Mouse (Mus musculus): ENCODE measurements around the gene Tnk1. TPM values are rescaled to one million over a fixed set of nuclear protein-coding genes. Genes with fewer than 3 reads are reported as not detected.

The Tnk1 gene
- polyA plus RNA-seq, 1 experiment: 0.94 TPM

DNA sequence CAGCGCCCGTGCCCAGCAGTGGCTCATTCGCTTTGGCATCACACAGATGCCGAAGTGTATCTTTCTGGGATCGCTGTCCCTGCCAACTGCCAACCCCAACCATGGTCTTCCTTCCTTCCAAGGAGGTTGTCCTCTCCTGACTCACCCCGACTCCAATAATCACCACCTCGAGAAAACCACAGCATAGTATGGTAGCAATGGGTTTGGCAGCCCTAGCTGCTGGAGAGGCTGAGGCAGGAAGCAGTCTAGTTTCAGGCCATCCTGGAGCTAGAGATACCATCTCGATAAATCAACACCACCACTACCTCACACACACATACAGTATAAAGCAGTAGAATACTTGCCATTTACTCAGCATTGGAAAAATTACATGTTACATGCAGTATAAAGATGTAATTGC is 39.7 kb downstream of the Tnk1 start:
- TF ChIP-seq TAL1 (IDR thresholded peaks at IDR 0.05; ENCODE audit: low read length) (no peak), GATA1 (IDR thresholded peaks at IDR 0.05; ENCODE audit: low read length) (no peak)
- H3K4me3 ChIP-seq (replicated peaks): no peak overlapping the region
- peaks cover 18% of the 10 kb centered on the region for H3K27me3 ChIP-seq (ENCODE audit: control insufficient read depth)

DNA sequence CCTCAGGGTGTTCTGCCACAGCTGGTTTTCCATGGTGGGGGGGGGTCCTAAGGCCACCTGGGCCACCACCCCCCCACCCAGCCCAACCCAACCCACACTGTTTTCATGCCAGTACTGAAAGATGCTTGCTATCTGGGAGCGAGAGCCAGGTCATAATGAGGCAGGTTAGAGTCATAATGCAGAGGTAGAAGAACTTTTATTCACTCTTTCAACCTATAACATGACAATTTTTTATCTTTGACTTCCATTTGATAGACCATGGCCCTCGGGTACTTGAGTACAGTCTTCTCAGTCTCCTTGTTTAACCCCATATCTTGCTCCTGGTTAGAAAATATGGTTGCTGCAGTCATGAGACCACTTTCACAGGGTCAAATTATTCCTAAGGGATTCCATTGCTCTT is 40.2 kb downstream of the Tnk1 start, which contains the start of gene Spem2:
Spem2 (minus strand) TSS at position 101 of the 400 bp plus-strand sequence.
- Histone ChIP-seq H3K27me3 (ENCODE audit: control insufficient read depth) (peaks cover 21% of the 10 kb centered on the region), H3K9me3 (ENCODE audit: control insufficient read depth, low read length) (peaks cover 11% of the 10 kb centered on the region), H3K4me3 (replicated peaks) (no peak within 1 kb of the TSS), H3K4me1 (ENCODE audit: control insufficient read depth) (no peaks in the 10 kb centered on the region), H3K36me3 (ENCODE audit: control insufficient read depth) (no peaks in the 10 kb centered on the region)
- TF ChIP-seq GATA1 (IDR thresholded peaks at IDR 0.05; ENCODE audit: low read length) (no peak), TAL1 (IDR thresholded peaks at IDR 0.05; ENCODE audit: low read length) (no peak)

More for the DNA sequence above, 39.7 kb downstream of the Tnk1 start:
- H3K36me3 ChIP-seq (ENCODE audit: control insufficient read depth): no peaks in the 10 kb centered on the region
- peaks cover 11% of the 10 kb centered on the region for H3K9me3 ChIP-seq (ENCODE audit: control insufficient read depth, low read length)
- H3K4me1 ChIP-seq (ENCODE audit: control insufficient read depth): no peaks in the 10 kb centered on the region

DNA sequence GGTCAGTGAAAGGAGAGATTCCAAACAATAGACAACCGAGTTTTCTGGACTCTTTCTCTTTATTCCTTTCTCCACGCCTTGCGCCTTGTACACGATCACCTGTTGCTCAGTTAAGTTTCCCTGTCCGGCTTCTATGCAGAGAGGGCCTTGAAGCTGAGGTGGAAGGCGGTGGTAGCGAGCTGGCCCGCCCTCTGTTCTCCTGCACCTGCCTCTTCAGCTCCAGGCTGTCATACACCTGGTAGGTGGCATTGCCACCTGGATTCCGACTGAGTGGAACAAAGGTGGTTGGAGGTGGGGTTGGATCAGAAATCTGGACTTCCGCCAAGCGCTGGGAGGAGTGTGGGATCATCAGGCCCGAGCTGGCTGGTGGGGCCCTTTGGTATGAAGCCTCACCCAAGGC is 42.0 kb downstream of the Tnk1 start:
- TF ChIP-seq TAL1 (IDR thresholded peaks at IDR 0.05; ENCODE audit: low read length) (no peak), GATA1 (IDR thresholded peaks at IDR 0.05; ENCODE audit: low read length) (no peak)
- peaks cover 28% of the 10 kb centered on the region for H3K27me3 ChIP-seq (ENCODE audit: control insufficient read depth)
- H3K4me3 ChIP-seq (replicated peaks): no peak overlapping the region
- no peaks in the 10 kb centered on the region for H3K4me1 ChIP-seq (ENCODE audit: control insufficient read depth)
- H3K9me3 ChIP-seq (ENCODE audit: control insufficient read depth, low read length): peaks cover 11% of the 10 kb centered on the region
- no peaks in the 10 kb centered on the region for H3K36me3 ChIP-seq (ENCODE audit: control insufficient read depth)

DNA sequence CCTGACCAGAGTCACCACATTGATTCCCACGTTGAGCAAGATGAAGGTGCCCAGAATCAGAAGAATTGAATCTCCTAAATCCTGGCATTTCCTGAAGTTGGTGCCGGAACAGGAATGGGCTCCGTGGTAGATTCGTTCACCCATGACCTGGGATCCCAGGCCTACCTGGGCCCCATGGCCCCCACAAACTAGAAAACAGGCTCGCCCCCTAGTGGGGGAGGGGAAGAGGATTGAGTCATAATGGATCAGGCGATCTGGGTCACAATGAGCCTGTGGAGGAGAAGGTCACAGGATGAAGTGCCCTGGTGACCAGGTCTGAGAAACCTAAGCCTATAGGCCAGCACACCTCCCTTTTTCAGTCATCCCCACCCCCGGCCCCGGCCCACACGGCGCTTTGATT is 43.4 kb downstream of the Tnk1 start, which contains the start of gene Gm39566:
Gm39566 (minus strand) TSS at position 144 of the 400 bp plus-strand sequence.
- TF ChIP-seq GATA1 (IDR thresholded peaks at IDR 0.05; ENCODE audit: low read length) (no peak), TAL1 (IDR thresholded peaks at IDR 0.05; ENCODE audit: low read length) (no peak)
- Histone ChIP-seq H3K9me3 (ENCODE audit: control insufficient read depth, low read length) (peaks cover 11% of the 10 kb centered on the region), H3K27me3 (ENCODE audit: control insufficient read depth) (peaks cover 42% of the 10 kb centered on the region), H3K36me3 (ENCODE audit: control insufficient read depth) (no peaks in the 10 kb centered on the region), H3K4me1 (ENCODE audit: control insufficient read depth) (no peaks in the 10 kb centered on the region), H3K4me3 (replicated peaks) (no peak within 1 kb of the TSS)

DNA sequence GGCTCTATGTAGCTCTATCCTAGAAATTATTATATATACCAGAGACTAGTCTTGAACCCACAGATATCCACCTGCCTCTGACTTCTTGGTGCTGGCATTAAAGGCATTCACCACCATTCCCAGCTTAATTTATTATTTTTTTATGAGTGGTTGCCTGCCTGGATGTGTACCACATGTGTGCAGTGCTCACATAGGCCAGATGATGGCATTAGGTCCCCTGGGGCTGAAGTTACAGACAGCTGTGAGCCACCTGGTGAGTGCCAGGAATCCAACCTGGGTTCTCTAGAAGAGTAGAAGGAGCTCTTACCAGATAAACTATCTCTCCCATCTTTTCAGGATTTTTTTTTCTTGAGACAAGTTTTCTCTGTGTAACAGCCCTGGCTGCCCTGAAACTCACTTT is 48.2 kb downstream of the Tnk1 start:
- H3K36me3 ChIP-seq (ENCODE audit: control insufficient read depth): no peaks in the 10 kb centered on the region
- peaks cover 2% of the 10 kb centered on the region; the same call in 1 of the 2 replicates for H3K4me1 ChIP-seq (ENCODE audit: control insufficient read depth)
- no peak overlapping the region for H3K4me3 ChIP-seq (replicated peaks)
- H3K9me3 ChIP-seq (ENCODE audit: control insufficient read depth, low read length): 0 out of 2 replicates have a peak, but pooled peaks cover 2% of the 10 kb centered on the region
- TF ChIP-seq TAL1 (IDR thresholded peaks at IDR 0.05; ENCODE audit: low read length) (no peak), GATA1 (IDR thresholded peaks at IDR 0.05; ENCODE audit: low read length) (no peak)
- peaks cover 65% of the 10 kb centered on the region for H3K27me3 ChIP-seq (ENCODE audit: control insufficient read depth)

DNA sequence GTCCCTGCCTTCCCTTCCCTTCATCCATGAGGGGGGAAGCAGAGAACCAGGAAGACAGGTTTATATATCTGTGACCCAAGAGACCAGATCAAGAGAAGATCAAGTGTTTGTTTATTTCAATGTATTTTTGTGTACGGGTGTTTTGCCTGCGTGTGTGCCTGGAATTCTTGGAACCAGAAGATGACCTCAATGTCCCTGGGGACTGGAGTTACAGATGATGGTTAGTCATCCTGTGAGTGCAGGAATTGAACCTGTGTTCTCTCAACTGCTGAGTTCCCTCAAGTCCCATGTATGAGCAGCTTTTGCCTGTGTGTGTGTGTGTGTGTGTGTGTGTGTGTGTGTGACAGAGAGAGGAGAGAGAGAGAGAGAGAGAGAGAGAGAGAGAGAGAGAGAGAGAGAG is 50.9 kb downstream of the Tnk1 start:
- Histone ChIP-seq H3K4me3 (replicated peaks) (no peak overlapping the region), H3K27me3 (ENCODE audit: control insufficient read depth) (peaks cover 79% of the 10 kb centered on the region), H3K4me1 (ENCODE audit: control insufficient read depth) (peaks cover 27% of the 10 kb centered on the region), H3K9me3 (ENCODE audit: control insufficient read depth, low read length) (peaks cover 17% of the 10 kb centered on the region; the same call in 1 of the 2 replicates), H3K36me3 (ENCODE audit: control insufficient read depth) (no peaks in the 10 kb centered on the region)
- TF ChIP-seq TAL1 (IDR thresholded peaks at IDR 0.05; ENCODE audit: low read length): no peak
- TF ChIP-seq GATA1 (IDR thresholded peaks at IDR 0.05; ENCODE audit: low read length): no peak

DNA sequence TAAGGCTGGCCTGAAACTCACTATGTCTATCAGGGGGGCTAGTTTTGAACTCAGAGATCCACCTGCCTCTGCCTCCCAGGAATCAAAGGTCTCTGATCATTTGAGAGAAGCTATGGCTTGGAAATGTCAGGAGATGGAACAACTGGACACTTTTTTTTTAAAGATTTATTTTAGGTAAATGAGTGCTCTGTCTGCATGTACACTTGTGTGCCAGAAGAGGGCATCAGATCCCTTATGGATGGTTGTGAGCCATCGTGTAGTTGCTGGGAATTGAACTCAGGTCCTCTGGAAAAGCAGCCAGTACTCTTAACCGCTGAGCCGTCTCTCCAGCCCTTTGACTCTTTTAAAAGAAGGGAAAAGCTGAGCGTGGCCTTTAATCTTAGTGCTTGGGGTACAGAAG is 52.2 kb downstream of the Tnk1 start:
- peaks cover 33% of the 10 kb centered on the region for H3K4me1 ChIP-seq (ENCODE audit: control insufficient read depth)
- H3K36me3 ChIP-seq (ENCODE audit: control insufficient read depth): no peaks in the 10 kb centered on the region
- peaks cover 87% of the 10 kb centered on the region for H3K27me3 ChIP-seq (ENCODE audit: control insufficient read depth)
- H3K9me3 ChIP-seq (ENCODE audit: control insufficient read depth, low read length): peaks cover 29% of the 10 kb centered on the region
- no peak overlapping the region for H3K4me3 ChIP-seq (replicated peaks)
- TF ChIP-seq TAL1 (IDR thresholded peaks at IDR 0.05; ENCODE audit: low read length) (no peak), GATA1 (IDR thresholded peaks at IDR 0.05; ENCODE audit: low read length) (no peak)

DNA sequence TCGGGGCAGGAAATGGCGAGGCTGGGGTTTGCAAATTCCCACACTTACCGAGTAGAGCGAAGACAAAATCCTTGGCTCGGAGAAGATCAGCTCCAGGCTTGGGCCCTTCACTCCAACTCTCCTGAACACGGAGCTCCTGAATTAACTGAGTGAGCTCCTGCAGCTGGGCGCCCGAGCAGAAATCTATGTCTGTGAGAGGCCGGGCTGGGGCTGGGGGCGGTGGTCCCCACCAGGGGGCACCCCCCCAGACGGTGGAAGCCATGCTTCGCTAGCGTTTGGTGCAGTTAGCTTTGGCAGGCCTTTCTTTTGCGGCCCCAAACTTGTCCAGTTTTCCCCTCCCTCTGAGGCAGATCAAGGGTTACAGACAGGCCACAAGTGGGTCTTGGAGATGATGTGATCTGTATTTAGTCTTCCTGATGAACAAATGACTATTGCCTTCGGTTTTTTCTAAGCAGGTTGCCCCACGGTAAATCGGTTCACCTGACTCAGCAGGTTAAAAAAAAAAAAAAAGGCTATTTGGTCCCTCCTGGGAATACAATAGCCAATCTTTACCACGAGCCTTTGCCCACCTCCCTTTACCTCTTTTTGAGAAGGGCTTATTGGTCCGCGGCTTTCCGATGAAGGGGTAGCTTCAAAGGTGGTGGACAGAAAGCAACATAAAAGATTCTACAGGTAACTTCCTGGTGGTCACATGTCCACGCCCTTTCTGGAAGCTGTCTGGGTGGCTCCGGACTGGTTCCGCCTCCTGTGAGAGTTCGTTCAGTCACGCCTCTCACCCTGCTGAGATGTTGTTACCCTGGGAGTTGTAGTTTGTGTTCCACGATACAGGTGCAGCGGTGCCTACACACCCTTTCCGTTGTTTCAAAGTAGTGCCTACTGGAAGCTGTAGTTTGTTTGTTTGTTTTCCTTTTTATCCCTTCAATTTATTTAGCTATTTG is 53.3 kb downstream of the Tnk1 start, which contains the start of gene Tmem102:
Tmem102 (minus strand) TSS at position 653 of the 938 bp plus-strand sequence.
- no peaks in the 10 kb centered on the region for H3K36me3 ChIP-seq (ENCODE audit: control insufficient read depth)
- H3K4me1 ChIP-seq (ENCODE audit: control insufficient read depth): peaks cover 43% of the 10 kb centered on the region
- H3K9me3 ChIP-seq (ENCODE audit: control insufficient read depth, low read length): peaks cover 38% of the 10 kb centered on the region
- peaks cover 87% of the 10 kb centered on the region for H3K27me3 ChIP-seq (ENCODE audit: control insufficient read depth)
- TF ChIP-seq GATA1 (IDR thresholded peaks at IDR 0.05; ENCODE audit: low read length) (no peak), TAL1 (IDR thresholded peaks at IDR 0.05; ENCODE audit: low read length) (no peak)
- no peak within 1 kb of the TSS for H3K4me3 ChIP-seq (replicated peaks)

DNA sequence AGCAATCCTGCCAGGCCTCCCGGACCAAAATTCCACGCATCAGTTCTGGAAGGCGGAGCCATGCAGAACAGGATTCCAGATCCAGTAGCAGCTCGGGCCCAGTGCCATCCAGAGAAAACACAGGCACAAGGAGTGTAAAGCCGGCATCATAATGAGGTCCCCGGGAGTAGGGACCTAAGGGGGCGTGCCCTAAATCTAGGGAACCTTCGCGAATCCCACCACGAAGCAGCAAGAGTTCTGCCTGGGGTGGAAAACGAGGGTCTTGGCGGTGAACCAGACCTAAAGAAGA is 53.9 kb downstream of the Tnk1 start:
- Histone ChIP-seq H3K27me3 (ENCODE audit: control insufficient read depth) (peaks cover 88% of the 10 kb centered on the region), H3K4me3 (replicated peaks) (no peak overlapping the region), H3K36me3 (ENCODE audit: control insufficient read depth) (no peaks in the 10 kb centered on the region), H3K9me3 (ENCODE audit: control insufficient read depth, low read length) (peaks cover 42% of the 10 kb centered on the region), H3K4me1 (ENCODE audit: control insufficient read depth) (peaks cover 46% of the 10 kb centered on the region)
- TF ChIP-seq TAL1 (IDR thresholded peaks at IDR 0.05; ENCODE audit: low read length) (no peak), GATA1 (IDR thresholded peaks at IDR 0.05; ENCODE audit: low read length) (no peak)

Measured in erythroblast, embryonic 14.5 days (primary cell).